ENCODE assay signal across 16 mouse cellular contexts in genomic region chr13:111870505-111870904, GRCm38 (mm10).
DNase-seq lines count a peak whose midpoint lies in the region; ATAC-seq and TF ChIP-seq lines count a peak whose summit lies in the region.
"Had no signal": no experiment of that assay in that cellular context is flagged by ENCODE, and none has a peak within 500 bp of the region (broad histone marks: within the 10 kb centered on the region; RNA-seq: fewer than 3 reads in every experiment).

No protein-coding gene starts in this region.

- 85% methylated on average over 4 of the region's 4 CpGs for WGBS in forebrain, embryonic 12.5 days
- WGBS in forebrain, embryonic 13.5 days = 84% methylated on average over 4 of the region's 4 CpGs
- 75% methylated on average over 4 of the region's 4 CpGs for WGBS in limb, embryonic 15.5 days
- 93% methylated on average over 4 of the region's 4 CpGs for WGBS in limb, embryonic 10.5 days
- WGBS in liver, embryonic 12.5 days (ENCODE audit: insufficient replicate concordance) = 52% methylated on average over 4 of the region's 4 CpGs
- WGBS in midbrain, postnatal 0 days = 85% methylated on average over 4 of the region's 4 CpGs

- H3K4me2 ChIP-seq in forebrain, embryonic 12.5 days = no peak overlapping the region
- no peak overlapping the region for H3K4me2 ChIP-seq in forebrain, embryonic 13.5 days
- H3K4me2 ChIP-seq in limb, embryonic 15.5 days = no peak overlapping the region
- peak overlapping the region; percentile 43 for H3K4me2 ChIP-seq in liver, embryonic 12.5 days
- H3K4me2 ChIP-seq in midbrain, postnatal 0 days (ENCODE audit: low read depth, low read length, poor library complexity, severe bottlenecking) = no peak overlapping the region

- H3K9me3 ChIP-seq in forebrain, embryonic 12.5 days = no peaks in the 10 kb centered on the region
- no peaks in the 10 kb centered on the region for H3K9me3 ChIP-seq in forebrain, embryonic 13.5 days (replicated peaks)
- H3K9me3 ChIP-seq in limb, embryonic 15.5 days = no peaks in the 10 kb centered on the region
- 0 out of 2 replicates have a peak, but pooled peaks cover 2% of the 10 kb centered on the region for H3K9me3 ChIP-seq in limb, embryonic 10.5 days (replicated peaks)
- no peaks in the 10 kb centered on the region; the same call in 1 of the 2 replicates for H3K9me3 ChIP-seq in liver, embryonic 12.5 days (replicated peaks)
- no peaks in the 10 kb centered on the region for H3K9me3 ChIP-seq in midbrain, postnatal 0 days (ENCODE audit: low read length)

- peak overlapping the region; percentile 53; the same call in 1 of the 2 replicates for H3K27ac ChIP-seq in forebrain, embryonic 12.5 days
- no peak overlapping the region for H3K27ac ChIP-seq in forebrain, embryonic 13.5 days
- H3K27ac ChIP-seq in limb, embryonic 15.5 days = peak overlapping the region; percentile 18; the same call in 1 of the 2 replicates
- H3K27ac ChIP-seq in limb, embryonic 10.5 days = no peak overlapping the region
- no peak overlapping the region for H3K27ac ChIP-seq in liver, embryonic 12.5 days
- H3K27ac ChIP-seq in midbrain, postnatal 0 days (ENCODE audit: low read depth, low read length) = no peak overlapping the region
- H3K27ac ChIP-seq: gastrocnemius, adult 2 months had no signal

- no peaks in the 10 kb centered on the region for H3K36me3 ChIP-seq in forebrain, embryonic 12.5 days (replicated peaks)
- no peaks in the 10 kb centered on the region for H3K36me3 ChIP-seq in forebrain, embryonic 13.5 days (ENCODE audit: poor library complexity, severe bottlenecking)
- no peaks in the 10 kb centered on the region for H3K36me3 ChIP-seq in limb, embryonic 15.5 days
- no peaks in the 10 kb centered on the region for H3K36me3 ChIP-seq in limb, embryonic 10.5 days
- H3K36me3 ChIP-seq in liver, embryonic 12.5 days = no peaks in the 10 kb centered on the region
- no peaks in the 10 kb centered on the region for H3K36me3 ChIP-seq in midbrain, postnatal 0 days (ENCODE audit: insufficient read depth, low read length)

- peaks cover 3% of the 10 kb centered on the region; the same call in 1 of the 2 replicates for H3K27me3 ChIP-seq in forebrain, embryonic 12.5 days
- H3K27me3 ChIP-seq in forebrain, embryonic 13.5 days = no peaks in the 10 kb centered on the region
- H3K27me3 ChIP-seq in limb, embryonic 15.5 days = no peaks in the 10 kb centered on the region
- H3K27me3 ChIP-seq in limb, embryonic 10.5 days (ENCODE audit: low read depth, poor library complexity, severe bottlenecking) = peaks cover 8% of the 10 kb centered on the region; the same call in 1 of the 2 replicates
- peaks cover 22% of the 10 kb centered on the region for H3K27me3 ChIP-seq in liver, embryonic 12.5 days (replicated peaks)
- no peaks in the 10 kb centered on the region for H3K27me3 ChIP-seq in midbrain, postnatal 0 days (ENCODE audit: insufficient read depth, low read length)

- TF ChIP-seq CTCF in midbrain, postnatal 0 days (IDR thresholded peaks at IDR 0.05) = no peak

- no peak overlapping the region for H3K4me3 ChIP-seq in forebrain, embryonic 12.5 days (replicated peaks)
- H3K4me3 ChIP-seq in forebrain, embryonic 13.5 days = no peak overlapping the region
- no peak overlapping the region for H3K4me3 ChIP-seq in limb, embryonic 15.5 days
- H3K4me3 ChIP-seq in limb, embryonic 10.5 days = no peak overlapping the region
- no peak overlapping the region for H3K4me3 ChIP-seq in liver, embryonic 12.5 days
- no peak overlapping the region for H3K4me3 ChIP-seq in midbrain, postnatal 0 days (ENCODE audit: low read depth, low read length)
- H3K4me3 ChIP-seq: gastrocnemius, adult 2 months had no signal

- DNase-seq in limb, embryonic 10.5 days (ENCODE audit: low spot score) = no peak
- DNase-seq in midbrain, postnatal 0 days (ENCODE audit: low spot score) = no peak
- DNase-seq in left cerebral cortex, adult 8-10 months (ENCODE audit: low spot score in 2 of 2) = no peak
- DNase-seq: adrenal gland, adult 2 months; gastrocnemius, adult 2 months; kidney, adult 8-10 months; kidney, postnatal 25 days; lung, postnatal 10 days; thymus, postnatal 36 days had no signal

- H3K4me1 ChIP-seq in forebrain, embryonic 12.5 days = peaks cover 20% of the 10 kb centered on the region
- H3K4me1 ChIP-seq in forebrain, embryonic 13.5 days = peaks cover 14% of the 10 kb centered on the region
- H3K4me1 ChIP-seq in limb, embryonic 15.5 days = peaks cover 10% of the 10 kb centered on the region
- peaks cover 34% of the 10 kb centered on the region for H3K4me1 ChIP-seq in limb, embryonic 10.5 days
- H3K4me1 ChIP-seq in liver, embryonic 12.5 days = peaks cover 57% of the 10 kb centered on the region
- peaks cover 6% of the 10 kb centered on the region; the same call in 1 of the 2 replicates for H3K4me1 ChIP-seq in midbrain, postnatal 0 days (ENCODE audit: insufficient read depth, low read length)

- no peak overlapping the region for H3K9ac ChIP-seq in forebrain, embryonic 12.5 days
- H3K9ac ChIP-seq in forebrain, embryonic 13.5 days = no peak overlapping the region
- H3K9ac ChIP-seq in limb, embryonic 15.5 days = no peak overlapping the region
- H3K9ac ChIP-seq in liver, embryonic 12.5 days = no peak overlapping the region
- no peak overlapping the region for H3K9ac ChIP-seq in midbrain, postnatal 0 days (replicated peaks; ENCODE audit: low read length, poor library complexity, severe bottlenecking)
- H3K9ac ChIP-seq: forebrain, postnatal 0 days had no signal

- no peak for ATAC-seq in forebrain, embryonic 12.5 days (ENCODE audit: low FRiP score)
- ATAC-seq in forebrain, embryonic 13.5 days = no peak
- no peak for ATAC-seq in limb, embryonic 15.5 days (ENCODE audit: insufficient number of reproducible peaks, low FRiP score, low TSS enrichment, low read depth)
- ATAC-seq in liver, embryonic 12.5 days = 0 out of 2 replicates have a peak, but pooled peaks have one; percentile 7
- 0 out of 2 replicates have a peak, but pooled peaks have one; percentile 24 for ATAC-seq in midbrain, postnatal 0 days (ENCODE audit: low FRiP score)
- ATAC-seq in cerebellum, adult (ENCODE audit: insufficient number of reproducible peaks, low FRiP score, low TSS enrichment) = no peak
- ATAC-seq: inflammation-experienced regulatory T-cells, adult 6 months had no signal

Comparison
In these comparisons a context has a peak if more than half of its experiments do, and no peak if none do; other contexts are left out.
1. H3K27ac ChIP-seq: peak in forebrain, embryonic 12.5 days (single experiment) and limb, embryonic 15.5 days (single experiment); none in forebrain, embryonic 13.5 days (single experiment), limb, embryonic 10.5 days (single experiment), liver, embryonic 12.5 days (single experiment) and midbrain, postnatal 0 days (single experiment).
2. ATAC-seq: peak in liver, embryonic 12.5 days (single experiment) and midbrain, postnatal 0 days (single experiment); none in forebrain, embryonic 12.5 days (single experiment), forebrain, embryonic 13.5 days (single experiment), limb, embryonic 15.5 days (single experiment) and cerebellum, adult (single experiment).